Mouse (Mus musculus) liver, embryonic 12.5 days (tissue): ENCODE results near the gene Chchd6. TPM values are rescaled to one million over a fixed set of nuclear protein-coding genes. Genes with fewer than 3 reads are reported as not detected.

Source experiments
- ATAC-seq: fragments of 200-750 bp; cut with Nextera tagmentation; 2 replicates; pipeline ENCODE4 v1.8.0; 2017; ENCODE audit warnings: moderate number of reproducible peaks, mild to moderate bottlenecking, moderate library complexity
- H3K27ac ChIP-seq: fragments of 300-500 bp; sonication (generic); 2 replicates; pipeline ENCODE4 v1.5.1; 2016; ENCODE audit warnings: mild to moderate bottlenecking
- H3K27me3 ChIP-seq: fragments of 300-500 bp; sonication (generic); replicated peaks from 2 replicates; pipeline ENCODE4 v1.6.1; 2016; ENCODE audit warnings: mild to moderate bottlenecking, moderate library complexity
- H3K36me3 ChIP-seq: fragments of 300-500 bp; sonication (generic); 2 replicates; pipeline ENCODE4 v1.6.1; 2016; ENCODE audit warnings: mild to moderate bottlenecking, moderate library complexity
- H3K4me1 ChIP-seq: fragments of 300-500 bp; sonication (generic); 2 replicates; pipeline ENCODE4 v1.6.1; 2016
- H3K4me2 ChIP-seq: fragments of 300-500 bp; sonication (generic); 2 replicates; pipeline ENCODE4 v1.6.1; 2016; ENCODE audit warnings: mild to moderate bottlenecking, moderate library complexity
- H3K4me3 ChIP-seq: fragments of 300-500 bp; sonication (generic); 2 replicates; pipeline ENCODE4 v1.5.1; 2016; ENCODE audit warnings: mild to moderate bottlenecking, moderate library complexity
- H3K9ac ChIP-seq: fragments of 300-500 bp; sonication (generic); 2 replicates; pipeline ENCODE4 v1.6.1; 2016; ENCODE audit warnings: mild to moderate bottlenecking, moderate library complexity
- H3K9me3 ChIP-seq: fragments of 300-500 bp; sonication (generic); replicated peaks from 2 replicates; pipeline ENCODE4 v1.6.1; 2016; ENCODE audit warnings: mild to moderate bottlenecking, moderate library complexity
- WGBS: fragments of 180-500 bp; shearing (Covaris S2); methylation state at CpG from one replicate; pipeline ENCODE4 v1.1.7; 2016; ENCODE audit not compliant: insufficient replicate concordance; 5-methylcytosine and 5-hydroxymethylcytosine counted together
- polyA plus RNA-seq: library from polyadenylated mRNA; unstranded; fragments of >200 nt; fragmentation: Nextera tagmentation; extraction: Ambion mirVana; gene quantifications from 2 replicates; pipeline ENCODE4 v1.2.1, GENCODE M21; 2016

Chchd6 gene
- polyA plus RNA-seq, 1 experiment from 2014 or later = 27.7 TPM

GRCm38 (mm10) chr6:89422621-89423020 is 172.8 kb downstream of the Chchd6 start:
- Histone ChIP-seq H3K4me3 (no peak overlapping the region), H3K4me1 (no peaks in the 10 kb centered on the region), H3K9me3 (no peaks in the 10 kb centered on the region), H3K9ac (no peak overlapping the region), H3K27ac (no peak overlapping the region), H3K4me2 (no peak overlapping the region), H3K36me3 (no peaks in the 10 kb centered on the region), H3K27me3 (0 out of 2 replicates have a peak, but pooled peaks cover 7% of the 10 kb centered on the region)
- WGBS = 65% methylated on average over 3 of the region's 3 CpGs
- no peak for ATAC-seq

GRCm38 (mm10) chr6:89421922-89422321 is 173.5 kb downstream of the Chchd6 start:
- WGBS = 30% methylated on average over 3 of the region's 3 CpGs
- Histone ChIP-seq H3K4me3 (no peak overlapping the region), H3K36me3 (no peaks in the 10 kb centered on the region), H3K4me2 (no peak overlapping the region), H3K27me3 (0 out of 2 replicates have a peak, but pooled peaks cover 7% of the 10 kb centered on the region), H3K9ac (no peak overlapping the region), H3K4me1 (no peaks in the 10 kb centered on the region), H3K27ac (no peak overlapping the region), H3K9me3 (no peaks in the 10 kb centered on the region)
- ATAC-seq = no peak

GRCm38 (mm10) chr6:89421503-89421902 is 173.9 kb downstream of the Chchd6 start:
- ATAC-seq = no peak; the same call in 1 of the 2 replicates
- Histone ChIP-seq H3K27me3 (0 out of 2 replicates have a peak, but pooled peaks cover 7% of the 10 kb centered on the region), H3K4me1 (no peaks in the 10 kb centered on the region), H3K9me3 (no peaks in the 10 kb centered on the region), H3K27ac (no peak overlapping the region), H3K36me3 (no peaks in the 10 kb centered on the region), H3K4me2 (no peak overlapping the region), H3K9ac (no peak overlapping the region), H3K4me3 (no peak overlapping the region)
- WGBS = 30% methylated on average over 6 of the region's 6 CpGs

- Histone ChIP-seq H3K4me2 (no peak overlapping the region), H3K4me1 (no peaks in the 10 kb centered on the region), H3K9me3 (no peaks in the 10 kb centered on the region), H3K4me3 (no peak overlapping the region), H3K36me3 (no peaks in the 10 kb centered on the region), H3K9ac (no peak overlapping the region), H3K27me3 (0 out of 2 replicates have a peak, but pooled peaks cover 7% of the 10 kb centered on the region), H3K27ac (no peak overlapping the region)
- no peak for ATAC-seq
- WGBS = 45% methylated on average over 2 of the region's 2 CpGs
Measured at GRCm38 (mm10) chr6:89420756-89421155, 174.7 kb downstream of the Chchd6 start.

GRCm38 (mm10) chr6:89420110-89420509 is 175.3 kb downstream of the Chchd6 start:
- no peak overlapping the region for H3K27ac ChIP-seq
- no peak overlapping the region for H3K4me3 ChIP-seq
- H3K9me3 ChIP-seq = no peaks in the 10 kb centered on the region
- no peak overlapping the region for H3K4me2 ChIP-seq
- H3K36me3 ChIP-seq = no peaks in the 10 kb centered on the region
- peaks cover 5% of the 10 kb centered on the region; the same call in 1 of the 2 replicates for H3K4me1 ChIP-seq
- H3K9ac ChIP-seq = no peak overlapping the region
- 0 out of 2 replicates have a peak, but pooled peaks cover 7% of the 10 kb centered on the region for H3K27me3 ChIP-seq
- ATAC-seq = no peak

- peaks cover 6% of the 10 kb centered on the region; the same call in 1 of the 2 replicates for H3K4me1 ChIP-seq
- H3K4me3 ChIP-seq = no peak overlapping the region
- no peaks in the 10 kb centered on the region for H3K36me3 ChIP-seq
- WGBS = 78% methylated on average over 3 of the region's 3 CpGs
- no peak for ATAC-seq
- H3K27me3 ChIP-seq = 0 out of 2 replicates have a peak, but pooled peaks cover 7% of the 10 kb centered on the region
- no peaks in the 10 kb centered on the region for H3K9me3 ChIP-seq
- H3K9ac ChIP-seq = no peak overlapping the region
- H3K27ac ChIP-seq = no peak overlapping the region
- H3K4me2 ChIP-seq = no peak overlapping the region
Measured at GRCm38 (mm10) chr6:89419066-89419815, 176.2 kb downstream of the Chchd6 start.

- 41% methylated on average over 3 of the region's 3 CpGs for WGBS
- no peak overlapping the region for H3K27ac ChIP-seq
- no peak overlapping the region for H3K4me3 ChIP-seq
- H3K36me3 ChIP-seq = no peaks in the 10 kb centered on the region
- no peak overlapping the region for H3K9ac ChIP-seq
- H3K27me3 ChIP-seq = 0 out of 2 replicates have a peak, but pooled peaks cover 7% of the 10 kb centered on the region
- H3K4me1 ChIP-seq = peaks cover 16% of the 10 kb centered on the region
- H3K9me3 ChIP-seq = no peaks in the 10 kb centered on the region
- no peak for ATAC-seq
- no peak overlapping the region for H3K4me2 ChIP-seq
Measured at GRCm38 (mm10) chr6:89416030-89416595, 179.3 kb downstream of the Chchd6 start.

- Histone ChIP-seq H3K9me3 (no peaks in the 10 kb centered on the region), H3K36me3 (no peaks in the 10 kb centered on the region), H3K27ac (no peak overlapping the region), H3K9ac (no peak overlapping the region), H3K4me3 (no peak overlapping the region), H3K4me2 (no peak overlapping the region), H3K4me1 (peaks cover 16% of the 10 kb centered on the region), H3K27me3 (0 out of 2 replicates have a peak, but pooled peaks cover 7% of the 10 kb centered on the region)
- 35% methylated on average over 2 of the region's 2 CpGs for WGBS
- no peak for ATAC-seq
Measured at GRCm38 (mm10) chr6:89415091-89415490, 180.4 kb downstream of the Chchd6 start.

- Histone ChIP-seq H3K27ac (no peak overlapping the region), H3K36me3 (no peaks in the 10 kb centered on the region), H3K4me3 (no peak overlapping the region), H3K9me3 (no peaks in the 10 kb centered on the region), H3K4me1 (peaks cover 16% of the 10 kb centered on the region), H3K27me3 (peaks cover 2% of the 10 kb centered on the region; the same call in 1 of the 2 replicates), H3K4me2 (no peak overlapping the region), H3K9ac (no peak overlapping the region)
- 57% methylated on average over 4 of the region's 4 CpGs for WGBS
- ATAC-seq = no peak
Measured at GRCm38 (mm10) chr6:89414126-89414525, 181.3 kb downstream of the Chchd6 start.

- no peak for ATAC-seq
- no peak overlapping the region for H3K9ac ChIP-seq
Measured at GRCm38 (mm10) chr6:89413481-89413884, 182.0 kb downstream of the Chchd6 start.

GRCm38 (mm10) chr6:89412562-89412961 is 182.9 kb downstream of the Chchd6 start:
- ATAC-seq = no peak
- H3K4me2 ChIP-seq = no peak overlapping the region
- H3K36me3 ChIP-seq = no peaks in the 10 kb centered on the region
- no peaks in the 10 kb centered on the region for H3K9me3 ChIP-seq
- no peak overlapping the region for H3K4me3 ChIP-seq
- H3K27me3 ChIP-seq = no peaks in the 10 kb centered on the region; the same call in 1 of the 2 replicates
- peaks cover 16% of the 10 kb centered on the region for H3K4me1 ChIP-seq
- no peak overlapping the region for H3K9ac ChIP-seq
- H3K27ac ChIP-seq = no peak overlapping the region
- WGBS = 36% methylated on average over 1 of the region's 1 CpGs

More at GRCm38 (mm10) chr6:89413481-89413884, 182.0 kb downstream of the Chchd6 start:
- Histone ChIP-seq H3K9me3 (no peaks in the 10 kb centered on the region), H3K4me2 (no peak overlapping the region), H3K4me1 (peaks cover 16% of the 10 kb centered on the region), H3K36me3 (no peaks in the 10 kb centered on the region), H3K4me3 (no peak overlapping the region), H3K27ac (no peak overlapping the region), H3K27me3 (no peaks in the 10 kb centered on the region; the same call in 1 of the 2 replicates)

GRCm38 (mm10) chr6:89409041-89409440 is 186.4 kb downstream of the Chchd6 start:
- Histone ChIP-seq H3K9me3 (no peaks in the 10 kb centered on the region), H3K4me2 (no peak overlapping the region), H3K36me3 (no peaks in the 10 kb centered on the region), H3K27ac (no peak overlapping the region), H3K27me3 (no peaks in the 10 kb centered on the region; the same call in 1 of the 2 replicates), H3K4me3 (no peak overlapping the region), H3K9ac (no peak overlapping the region), H3K4me1 (peaks cover 10% of the 10 kb centered on the region)
- ATAC-seq = no peak
- 68% methylated on average over 1 of the region's 1 CpGs for WGBS
